11 mouse cellular contexts compared by ENCODE assay signal in genomic region chr15:15238309-15238708, GRCm38 (mm10).
DNase-seq lines count a peak whose midpoint lies in the region; TF ChIP-seq lines count a peak whose summit lies in the region.
"Had no signal": no experiment of that assay in that cellular context is flagged by ENCODE, and none has a peak within 500 bp of the region (broad histone marks: within the 10 kb centered on the region; RNA-seq: fewer than 3 reads in every experiment).

No protein-coding gene starts in this region.

- no peak overlapping the region for H3K4me3 ChIP-seq in left cerebral cortex, adult 2 months
- H3K4me3 ChIP-seq: limb, embryonic 13.5 days; neural tube, embryonic 13.5 days had no signal

- TF ChIP-seq CTCF in left cerebral cortex, adult 2 months (IDR thresholded peaks at IDR 0.05), result peak; percentile 52

- peak in 1 of 2 experiments; percentile 10 for DNase-seq in left cerebral cortex, adult 2 months (ENCODE audit: extremely low spot score in 1 of 2, low spot score in 2 of 2)
- no peak for DNase-seq in left cerebral cortex, postnatal 36 days (ENCODE audit: low spot score in 2 of 2)
- DNase-seq in ES-CJ7 (ENCODE audit: low read depth, low spot score) (peak; percentile 30), R1 (ENCODE audit: low read depth, low spot score) (peak; percentile 15)
- peak; percentile 28 for DNase-seq in mesoderm, embryonic 11.5 days (ENCODE audit: low read depth, low spot score)
- DNase-seq in kidney, postnatal 14 days, result no peak
- DNase-seq in spleen, adult 18-20 months, result no peak
- DNase-seq: kidney, adult 8-10 months had no signal

- intact Hi-C loops in left cerebral cortex, adult 2 months (cut with DNase I), result loop anchor here (5.0 kb wide), 1 partner anchor 1829 kb away; no protein-coding TSS in a partner anchor
- intact Hi-C loops in left cerebral cortex, postnatal 36 days (cut with DNase I), result loop anchor here (5.0 kb wide), 1 partner anchor 1834 kb away; no protein-coding TSS in a partner anchor

- no peak overlapping the region for H3K27ac ChIP-seq in left cerebral cortex, adult 2 months
- H3K27ac ChIP-seq: limb, embryonic 13.5 days; macrophage; neural tube, embryonic 13.5 days had no signal

Comparison
In these comparisons a context has a peak if more than half of its experiments do, and no peak if none do; other contexts are left out.
1. DNase-seq: peak in ES-CJ7 (single experiment), R1 (single experiment) and mesoderm, embryonic 11.5 days (single experiment); none in left cerebral cortex, postnatal 36 days (0 of 2), kidney, postnatal 14 days (single experiment) and spleen, adult 18-20 months (0 of 2).